Mouse (Mus musculus) layer of hippocampus, postnatal 36 days (tissue): Measurements from ENCODE around the gene Hspd1. TPM values are rescaled to one million over a fixed set of nuclear protein-coding genes. Genes with fewer than 3 reads are reported as not detected.
"Not testable (repeated sequence)": the region's sequence is repeated elsewhere in the genome, so short reads cannot be mapped to it uniquely, and the experiment has no call there.

Source experiments
- DNase-seq, 2 experiments: peaks; one replicate each; pipeline ENCODE4 v3.0.0; 2022
- total RNA-seq, 2 experiments: library from RNA; stranded (reverse); gene quantifications; 2 replicates each; pipeline ENCODE4 v1.2.3; 2021

Hspd1 gene
- 100 to 1,000 TPM; 189 to 190 TPM for total RNA-seq

- peak; percentile 98 for DNase-seq
Observed at GRCm38 (mm10) chr1:55087932-55088610, at the start of gene Hspd1, which contains the start of gene Hspe1. TSS of gene Hspd1 (minus strand) at chr1:55088243. TSS of gene Hspe1 (plus strand) at chr1:55088132.

DNA sequence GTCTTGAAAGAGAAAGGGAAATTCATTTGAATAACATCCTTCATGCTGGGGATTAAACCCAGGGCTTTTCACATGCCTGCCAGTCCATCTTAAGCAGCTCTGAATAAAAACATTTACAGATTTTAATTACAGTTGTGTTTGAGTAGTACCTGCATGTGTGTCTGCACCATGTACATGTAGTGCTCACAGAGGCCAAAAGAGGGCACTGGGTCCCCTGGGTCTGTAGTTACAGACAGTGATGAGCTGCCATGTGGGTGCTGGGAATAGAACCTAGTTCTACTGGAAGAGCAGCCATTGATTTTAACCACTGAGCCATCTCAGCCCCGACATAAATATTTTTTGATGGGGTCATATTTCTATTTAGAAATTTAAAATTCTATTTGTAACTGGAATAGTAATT, 47.8 kb upstream of the Hspd1 start:
- no peak for DNase-seq

DNA sequence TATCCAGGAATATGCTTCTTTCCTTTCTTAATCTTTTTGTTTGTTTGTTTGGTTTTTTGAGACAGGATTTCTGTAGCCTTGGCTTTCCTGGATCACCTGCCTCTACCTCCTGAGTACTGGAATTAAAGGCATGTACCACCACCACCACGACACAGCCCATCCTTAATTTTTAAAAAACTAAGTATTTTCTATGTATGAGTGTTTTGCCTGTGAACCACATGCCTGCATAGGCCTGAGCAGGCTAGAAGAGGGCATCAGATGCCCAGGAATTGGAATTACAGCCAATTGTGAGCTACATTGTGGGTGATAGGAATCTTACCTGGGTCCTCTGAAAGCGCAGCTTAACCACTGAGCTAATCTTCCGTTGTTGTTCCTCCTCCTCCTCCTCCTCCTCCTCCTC, 46.3 kb upstream of the Hspd1 start:
- no peak for DNase-seq

GRCm38 (mm10) chr1:55133173-55133572, 45.1 kb upstream of the Hspd1 start:
- DNase-seq = no peak

DNA sequence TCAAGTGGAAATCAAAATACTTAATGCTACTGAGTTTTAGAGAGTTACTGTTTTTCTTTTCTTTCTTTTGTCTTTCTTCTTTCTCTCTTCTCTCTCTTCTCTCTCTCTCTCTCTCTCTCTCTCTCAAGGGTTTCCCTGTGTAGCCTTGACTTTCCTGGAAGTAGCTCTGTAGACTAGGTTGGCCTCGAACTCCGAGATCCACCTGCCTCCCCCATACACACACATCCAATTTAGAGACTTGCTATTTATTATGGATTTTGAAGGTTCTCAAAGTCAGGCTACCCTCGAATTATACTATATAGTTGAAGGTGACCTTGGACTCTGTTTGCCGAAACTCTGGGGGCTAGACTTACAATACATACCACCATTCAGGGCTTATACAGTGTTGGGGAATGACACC, 44.3 kb upstream of the Hspd1 start:
- no peak for DNase-seq

GRCm38 (mm10) chr1:55131424-55132014, 43.5 kb upstream of the Hspd1 start:
- DNase-seq = no peak

- peak; percentile 90 to 93 for DNase-seq
Observed at GRCm38 (mm10) chr1:55130943-55131401, 42.9 kb upstream of the Hspd1 start, which contains the start of gene Mob4. TSS of gene Mob4 (plus strand) at chr1:55131231.

DNA sequence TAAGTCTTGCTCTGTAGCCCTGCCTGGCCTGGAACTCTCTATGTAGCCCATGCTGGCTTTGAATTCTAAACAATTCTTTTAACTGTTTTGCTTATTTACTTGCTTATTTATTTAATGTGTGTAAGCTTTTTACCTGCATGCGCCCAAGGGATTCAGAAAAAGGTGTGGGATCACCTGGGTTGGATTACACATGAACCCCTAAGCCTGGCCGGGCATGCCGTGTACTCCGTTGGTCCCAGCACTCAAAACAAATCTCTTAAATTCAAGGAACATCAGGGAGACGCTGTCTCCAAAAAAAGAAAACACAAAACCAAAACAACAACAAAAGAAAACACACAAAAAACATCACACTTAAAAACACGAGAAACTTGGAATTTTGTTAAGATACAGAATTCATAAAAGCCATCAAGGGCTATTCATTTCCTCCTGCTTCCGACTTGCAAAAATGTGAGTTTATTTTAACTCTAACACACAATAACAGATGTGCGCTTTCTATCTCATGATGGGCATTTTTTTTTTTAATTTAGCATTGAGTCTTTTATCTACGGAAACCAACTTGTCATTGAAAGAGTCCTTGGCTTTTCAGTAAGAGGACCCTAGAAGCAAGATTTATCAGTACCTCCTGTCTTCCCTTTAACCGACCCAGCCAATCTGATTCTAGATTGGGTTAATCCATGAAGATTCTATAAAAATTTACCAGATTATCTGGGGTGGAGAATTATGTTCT, 42.3 kb upstream of the Hspd1 start:
- DNase-seq = no peak

DNA sequence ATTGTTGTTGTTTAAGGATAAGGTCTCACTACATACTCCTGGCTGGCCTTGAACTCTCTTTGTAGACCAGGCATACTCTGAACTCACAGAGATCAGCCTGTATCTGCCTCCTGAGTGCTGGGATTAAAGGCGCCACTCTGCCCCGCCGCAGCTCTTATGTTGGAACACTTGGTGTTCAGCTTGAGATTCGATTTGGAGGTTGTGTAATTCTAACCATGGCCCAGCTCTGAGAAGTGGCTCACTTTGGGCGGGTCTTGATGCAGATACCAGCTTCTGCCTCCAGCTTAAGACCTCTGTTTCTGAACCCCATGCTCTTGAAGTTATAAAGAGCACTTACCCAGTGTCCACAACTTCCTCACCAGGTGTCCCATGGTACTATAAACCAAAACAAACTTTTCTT, 41.7 kb upstream of the Hspd1 start:
- no peak for DNase-seq

DNA sequence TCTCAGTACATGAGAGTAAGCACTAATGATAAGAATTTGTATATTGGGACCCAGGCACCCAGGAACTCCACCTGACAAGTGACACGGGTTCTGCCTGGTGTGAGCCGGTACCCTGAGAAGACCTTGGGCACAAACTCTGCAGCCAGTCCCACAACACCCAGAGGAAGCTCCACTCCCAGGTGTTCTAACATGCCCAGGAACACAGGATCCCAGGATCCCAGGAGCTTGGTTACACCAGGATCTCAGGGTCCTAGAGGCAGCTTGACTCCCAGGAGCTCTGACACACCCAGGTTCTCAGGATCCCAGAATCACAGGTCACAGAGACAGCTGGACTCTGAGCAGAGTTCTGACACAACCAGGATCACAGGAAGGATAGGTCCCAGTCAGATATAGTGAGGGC, 36.1 kb upstream of the Hspd1 start:
- not testable (repeated sequence) for DNase-seq

GRCm38 (mm10) chr1:55123561-55123960, 35.5 kb upstream of the Hspd1 start:
- DNase-seq = no peak

DNA sequence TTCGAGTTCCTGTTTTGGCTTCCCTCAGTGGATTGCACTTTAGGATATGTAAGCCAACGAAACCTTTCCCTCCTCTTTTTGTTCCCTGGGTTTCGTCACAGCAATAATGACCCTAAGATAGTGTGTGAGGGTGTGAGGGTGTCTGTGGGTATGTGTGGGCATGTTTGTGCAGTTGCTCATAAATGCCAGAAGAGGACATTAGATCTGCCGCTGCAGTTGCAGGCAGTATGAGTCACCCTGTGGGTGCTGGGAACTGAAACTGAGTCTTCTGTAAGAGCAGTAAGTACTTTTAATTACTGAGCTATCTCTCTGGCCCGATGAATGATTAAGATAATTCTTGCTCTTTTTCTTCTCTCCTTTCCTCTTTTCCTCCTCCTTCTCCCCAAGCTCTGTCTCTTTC, 35.0 kb upstream of the Hspd1 start:
- DNase-seq = no peak

GRCm38 (mm10) chr1:55109066-55109766, 21.2 kb upstream of the Hspd1 start:
- DNase-seq = no peak

DNA sequence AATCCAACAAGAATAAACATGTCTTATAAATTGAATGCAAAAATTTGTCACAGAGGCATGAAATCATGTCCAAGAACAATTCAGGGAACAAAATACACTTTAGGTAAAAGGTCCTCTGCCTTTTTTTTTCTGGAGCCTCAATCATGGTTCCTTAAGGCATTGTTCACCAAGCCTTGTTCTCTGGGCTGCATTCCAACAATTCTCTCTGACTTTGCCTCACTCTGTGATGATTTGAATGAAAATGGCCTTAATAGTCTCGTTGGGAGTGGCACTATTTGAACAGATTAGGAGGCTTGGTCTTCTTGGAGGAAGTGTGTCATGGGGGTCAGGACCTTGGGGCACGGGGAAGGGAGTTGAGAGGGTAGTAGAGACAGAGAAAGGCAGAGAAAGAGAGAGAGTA, 20.4 kb upstream of the Hspd1 start:
- DNase-seq = no peak

DNA sequence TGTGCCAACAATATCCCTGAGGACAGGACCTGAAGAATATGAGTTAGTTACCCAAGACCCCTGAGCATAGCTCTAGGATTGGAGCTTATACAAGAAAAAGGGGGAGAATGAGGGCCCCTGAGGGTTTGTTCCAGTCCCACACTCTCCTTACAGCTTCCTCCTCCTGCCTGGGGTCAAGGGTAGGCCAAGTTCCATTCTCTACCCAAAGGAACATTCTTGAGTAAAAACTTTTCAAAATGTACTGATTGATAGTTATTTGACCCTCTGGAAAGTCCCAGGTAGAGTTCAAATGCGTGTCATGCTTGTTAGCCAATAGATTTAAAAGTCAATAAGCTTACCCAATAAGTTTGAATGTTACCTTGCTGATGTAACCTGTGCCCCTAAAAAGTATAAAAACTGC, 19.6 kb upstream of the Hspd1 start:
- no peak for DNase-seq

GRCm38 (mm10) chr1:55106919-55107585, 19.0 kb upstream of the Hspd1 start:
- DNase-seq = no peak

GRCm38 (mm10) chr1:55092469-55092868, 4.4 kb upstream of the Hspd1 start:
- no peak for DNase-seq

- DNase-seq = no peak
Observed at GRCm38 (mm10) chr1:55092056-55092455, 4.0 kb upstream of the Hspd1 start.

DNA sequence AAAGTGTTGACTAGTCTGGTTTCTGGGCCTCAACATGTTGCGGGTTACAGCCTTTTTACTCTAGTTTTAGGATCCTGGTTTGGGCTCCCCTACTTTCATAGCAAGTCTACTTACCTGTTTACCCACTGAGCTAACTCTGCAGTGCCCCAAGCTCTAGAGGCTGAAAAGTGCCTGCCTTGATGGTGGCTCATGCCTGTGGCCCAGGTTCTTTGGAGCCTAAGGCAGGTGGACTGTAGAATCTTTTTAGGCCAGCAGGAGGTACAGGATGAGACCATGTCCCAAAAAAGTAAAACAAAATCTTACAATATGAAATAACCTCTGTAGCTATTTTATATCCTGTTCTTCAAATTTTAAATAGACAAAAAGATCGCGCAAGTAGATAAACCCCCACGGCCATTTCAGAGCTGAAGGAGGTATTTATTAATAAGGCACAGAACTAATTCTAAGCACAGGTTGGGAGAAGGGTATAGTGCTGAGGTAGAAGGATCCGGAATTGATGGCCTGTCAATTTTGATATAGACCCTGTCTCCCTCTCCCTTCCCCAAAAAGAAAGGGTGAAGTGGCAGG, 1.5 kb upstream of the Hspd1 start:
- DNase-seq = no peak

- no peak for DNase-seq
Observed at GRCm38 (mm10) chr1:55088611-55089497, 811 bp upstream of the Hspd1 start.

- peak in 1 of 2 experiments; percentile 69 for DNase-seq
Observed at GRCm38 (mm10) chr1:55087401-55087904, 590 bp downstream of the Hspd1 start.
